Mouse (Mus musculus): ENCODE measurements around the gene Tsc22d3. TPM values are rescaled to one million over a fixed set of nuclear protein-coding genes. Genes with fewer than 3 reads are reported as not detected.
A peak's percentile ranks its signal among the peaks of the same experiment; 100 is the strongest.

Gene Tsc22d3
- 94.0 and 108 TPM in 2 replicates for polyA plus RNA-seq (2015; fragmentation: Nextera tagmentation; extraction: Ambion mirVana)

DNA sequence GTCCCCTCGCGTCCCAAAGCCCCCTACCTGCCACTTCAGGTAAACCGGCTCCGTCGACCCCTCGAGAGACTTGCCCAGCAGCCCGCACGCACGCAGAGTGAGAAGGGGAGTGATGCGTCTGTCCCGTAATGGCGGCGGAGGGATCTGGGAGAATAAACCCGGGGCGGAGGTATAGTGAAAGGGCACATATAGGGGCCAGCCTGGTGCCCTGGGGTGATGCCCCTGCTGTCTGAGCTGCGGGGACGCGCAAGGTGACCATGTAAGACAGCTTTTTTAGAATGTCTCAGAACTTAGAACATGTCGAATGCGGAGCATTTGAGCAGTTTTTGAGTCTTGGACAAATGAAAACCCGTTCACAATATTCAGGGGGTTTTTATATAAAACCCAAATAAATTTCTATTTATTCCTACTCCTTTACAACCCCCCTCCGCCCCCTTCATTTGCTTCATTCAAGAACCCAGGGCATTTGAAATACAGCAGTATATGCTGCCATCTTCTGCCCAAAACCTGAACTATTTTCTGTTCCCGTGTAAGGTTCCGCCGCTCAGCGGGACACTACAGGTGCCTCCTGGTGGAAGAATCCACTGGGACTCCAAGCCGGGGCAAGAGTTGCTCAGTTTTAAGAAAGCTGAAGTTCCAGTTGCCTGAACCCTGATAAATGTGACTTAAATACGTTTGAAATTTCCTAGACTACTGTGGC lies at the start of gene Tsc22d3:
TSS of gene Tsc22d3 (minus strand) at position 250 of the 700 bp plus-strand sequence.
- H3K9ac ChIP-seq (ENCODE audit: low read length) = peak within 1 kb of the TSS; percentile 66
- ATAC-seq (ENCODE audit: insufficient read depth, low FRiP score) = 0 out of 2 replicates have a peak, but pooled peaks have one; percentile 49

DNA sequence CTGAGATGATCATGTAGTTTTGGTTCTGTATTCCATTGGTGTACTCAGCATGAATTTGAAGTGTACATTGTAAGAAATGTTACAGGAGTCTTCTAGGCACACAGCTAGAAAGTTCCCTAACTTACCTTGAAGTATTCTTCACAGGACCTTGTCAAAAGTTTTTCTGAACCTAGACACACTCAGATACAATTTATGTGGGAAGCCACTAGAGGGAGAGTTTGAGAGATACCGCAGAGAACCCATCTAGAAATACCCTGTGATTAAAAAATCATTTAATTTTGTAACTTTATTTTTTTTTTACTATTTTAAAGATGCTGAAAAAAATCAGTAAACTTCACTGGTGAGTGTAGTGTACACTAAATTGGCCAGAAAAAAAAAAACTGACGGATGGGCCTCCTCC lies 39.1 kb upstream of the Tsc22d3 start:
- Histone ChIP-seq H3K4me3 (replicated peaks; ENCODE audit: low read length) (no peak overlapping the region), H3K27ac (ENCODE audit: low read length) (no peak overlapping the region), H3K9me3 (replicated peaks; ENCODE audit: control insufficient read depth, low read length) (no peaks in the 10 kb centered on the region), H3K36me3 (ENCODE audit: control insufficient read depth, insufficient read depth, low read length) (no peaks in the 10 kb centered on the region), H3K27me3 (ENCODE audit: control insufficient read depth, insufficient read depth, low read length) (no peaks in the 10 kb centered on the region), H3K4me1 (ENCODE audit: control insufficient read depth, insufficient read depth, low read length) (no peaks in the 10 kb centered on the region), H3K4me2 (ENCODE audit: low read depth, low read length) (no peak overlapping the region), H3K9ac (ENCODE audit: low read length) (no peak overlapping the region)
- WGBS = 62% methylated on average over 2 of the region's 2 CpGs
- no peak for ATAC-seq (ENCODE audit: insufficient read depth, low FRiP score)

More for the DNA sequence above, at the start of gene Tsc22d3:
- Histone ChIP-seq H3K27me3 (ENCODE audit: control insufficient read depth, insufficient read depth, low read length) (peaks cover 10% of the 10 kb centered on the region; the same call in 1 of the 2 replicates), H3K36me3 (ENCODE audit: control insufficient read depth, insufficient read depth, low read length) (no peaks in the 10 kb centered on the region), H3K9me3 (replicated peaks; ENCODE audit: control insufficient read depth, low read length) (no peaks in the 10 kb centered on the region; the same call in 1 of the 2 replicates), H3K4me3 (replicated peaks; ENCODE audit: low read length) (peak within 1 kb of the TSS; percentile 52), H3K27ac (ENCODE audit: low read length) (no peak within 1 kb of the TSS), H3K4me2 (ENCODE audit: low read depth, low read length) (peak within 1 kb of the TSS; percentile 76), H3K4me1 (ENCODE audit: control insufficient read depth, insufficient read depth, low read length) (no peaks in the 10 kb centered on the region)
- WGBS = 18% methylated on average over 28 of the region's 28 CpGs

DNA sequence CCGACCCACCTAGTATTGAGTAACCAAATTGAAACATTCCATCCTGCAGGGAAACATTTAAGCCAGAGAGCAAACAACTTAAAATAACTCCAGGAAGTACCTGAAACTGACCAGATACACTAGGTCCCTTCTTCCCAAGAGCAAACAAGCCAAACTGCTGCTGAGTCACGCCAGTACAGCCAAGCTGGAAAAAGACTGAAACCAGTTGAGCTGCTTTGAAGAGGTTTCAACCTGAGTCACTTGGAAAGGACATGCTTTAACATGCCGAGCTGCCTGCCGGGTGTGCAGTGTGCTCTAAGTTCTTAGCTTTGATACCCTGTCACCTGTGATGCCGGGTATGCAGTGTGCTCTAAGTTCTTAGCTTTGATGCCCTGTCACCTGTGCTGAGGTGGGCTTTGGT lies 37.6 kb upstream of the Tsc22d3 start:
- no peaks in the 10 kb centered on the region for H3K9me3 ChIP-seq (replicated peaks; ENCODE audit: control insufficient read depth, low read length)
- no peak overlapping the region for H3K4me2 ChIP-seq (ENCODE audit: low read depth, low read length)
- WGBS = 72% methylated on average over 5 of the region's 5 CpGs
- no peaks in the 10 kb centered on the region for H3K4me1 ChIP-seq (ENCODE audit: control insufficient read depth, insufficient read depth, low read length)
- H3K36me3 ChIP-seq (ENCODE audit: control insufficient read depth, insufficient read depth, low read length) = no peaks in the 10 kb centered on the region
- ATAC-seq (ENCODE audit: insufficient read depth, low FRiP score) = no peak
- H3K4me3 ChIP-seq (replicated peaks; ENCODE audit: low read length) = no peak overlapping the region
- H3K9ac ChIP-seq (ENCODE audit: low read length) = no peak overlapping the region
- no peak overlapping the region for H3K27ac ChIP-seq (ENCODE audit: low read length)
- no peaks in the 10 kb centered on the region for H3K27me3 ChIP-seq (ENCODE audit: control insufficient read depth, insufficient read depth, low read length)

DNA sequence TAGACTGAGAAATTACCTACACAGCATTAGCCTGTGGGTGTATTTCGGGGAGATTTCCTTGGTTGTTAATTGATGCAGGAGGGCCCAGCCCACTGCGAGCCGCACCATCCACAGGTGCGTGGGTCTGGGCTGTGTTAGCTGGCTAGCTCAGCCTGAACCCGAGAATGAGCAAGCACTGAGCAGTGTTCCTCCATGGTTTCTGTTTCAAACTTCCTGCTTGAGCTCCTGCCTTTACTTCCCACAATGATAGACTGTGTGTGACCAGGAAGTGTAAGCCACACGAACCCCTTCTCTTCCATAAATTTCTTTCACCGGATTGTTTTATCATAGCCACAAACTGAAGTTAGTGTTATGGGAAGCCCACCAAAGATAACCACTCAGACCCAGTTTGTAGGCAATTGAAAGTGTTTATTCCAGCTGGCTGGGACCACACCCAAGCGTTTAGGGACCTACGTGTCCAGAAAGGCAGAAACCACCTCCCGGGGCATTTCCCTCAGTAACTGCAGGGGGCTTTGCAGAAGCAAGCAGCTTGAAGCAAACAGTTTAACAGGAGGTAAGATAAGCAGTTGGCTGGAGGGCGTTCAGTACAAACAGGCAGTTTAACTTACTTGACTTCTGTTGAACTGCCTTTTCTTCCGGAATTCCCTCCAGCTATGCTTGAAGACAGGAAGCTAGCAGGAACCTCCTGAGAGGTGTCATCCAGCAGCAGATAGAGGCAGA lies 24.6 kb upstream of the Tsc22d3 start:
- WGBS = 53% methylated on average over 12 of the region's 12 CpGs
- no peak for ATAC-seq (ENCODE audit: insufficient read depth, low FRiP score)
- no peaks in the 10 kb centered on the region for H3K9me3 ChIP-seq (replicated peaks; ENCODE audit: control insufficient read depth, low read length)
- H3K27ac ChIP-seq (ENCODE audit: low read length) = no peak overlapping the region
- H3K4me1 ChIP-seq (ENCODE audit: control insufficient read depth, insufficient read depth, low read length) = no peaks in the 10 kb centered on the region
- no peaks in the 10 kb centered on the region; the same call in 1 of the 2 replicates for H3K27me3 ChIP-seq (ENCODE audit: control insufficient read depth, insufficient read depth, low read length)
- no peak overlapping the region for H3K9ac ChIP-seq (ENCODE audit: low read length)
- H3K4me3 ChIP-seq (replicated peaks; ENCODE audit: low read length) = no peak overlapping the region
- no peaks in the 10 kb centered on the region for H3K36me3 ChIP-seq (ENCODE audit: control insufficient read depth, insufficient read depth, low read length)
- H3K4me2 ChIP-seq (ENCODE audit: low read depth, low read length) = no peak overlapping the region

DNA sequence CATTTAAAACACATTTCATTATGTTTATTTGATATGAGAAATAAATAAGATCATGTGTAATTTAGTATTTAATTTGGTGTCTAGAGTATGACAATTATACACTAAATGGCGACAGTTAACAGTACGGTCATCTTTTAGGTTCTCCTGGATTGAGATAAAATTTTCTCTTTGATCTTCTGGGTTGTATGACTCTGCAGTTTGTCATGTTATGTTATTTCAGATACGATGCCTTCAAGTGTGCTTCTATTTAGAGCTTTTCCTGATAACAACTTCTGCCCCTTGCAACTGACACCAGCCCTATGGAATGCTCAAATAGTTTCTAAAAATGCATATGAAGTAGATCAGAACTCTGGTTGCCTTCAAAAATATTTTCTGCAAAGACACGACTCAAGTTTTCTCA lies 9.5 kb upstream of the Tsc22d3 start:
- Histone ChIP-seq H3K9ac (ENCODE audit: low read length) (no peak overlapping the region), H3K9me3 (replicated peaks; ENCODE audit: control insufficient read depth, low read length) (no peaks in the 10 kb centered on the region), H3K27me3 (ENCODE audit: control insufficient read depth, insufficient read depth, low read length) (peaks cover 10% of the 10 kb centered on the region), H3K36me3 (ENCODE audit: control insufficient read depth, insufficient read depth, low read length) (no peaks in the 10 kb centered on the region), H3K4me3 (replicated peaks; ENCODE audit: low read length) (no peak overlapping the region), H3K27ac (ENCODE audit: low read length) (no peak overlapping the region), H3K4me2 (ENCODE audit: low read depth, low read length) (no peak overlapping the region), H3K4me1 (ENCODE audit: control insufficient read depth, insufficient read depth, low read length) (no peaks in the 10 kb centered on the region)
- ATAC-seq (ENCODE audit: insufficient read depth, low FRiP score) = no peak
- 77% methylated on average over 4 of the region's 4 CpGs for WGBS

DNA sequence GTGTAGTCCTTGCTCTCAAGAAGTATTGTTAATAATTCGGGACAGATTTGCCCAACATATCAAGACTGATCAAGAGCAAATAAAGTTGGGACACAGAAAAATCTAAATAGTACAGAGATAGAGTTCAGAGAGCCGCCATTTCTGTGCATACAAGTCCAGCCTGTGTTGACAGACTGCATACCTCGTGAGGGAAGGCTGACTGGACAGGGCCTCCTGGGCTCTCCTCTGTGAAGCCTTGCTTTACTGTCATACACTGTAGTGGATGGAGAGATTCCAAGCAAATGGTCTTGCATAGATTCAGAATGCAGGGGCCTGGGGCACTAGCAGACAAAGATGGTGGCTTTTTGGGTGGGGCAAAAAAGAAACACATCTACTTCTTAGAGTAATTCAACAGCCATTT lies 1.4 kb upstream of the Tsc22d3 start:
- H3K36me3 ChIP-seq (ENCODE audit: control insufficient read depth, insufficient read depth, low read length) = no peaks in the 10 kb centered on the region
- no peaks in the 10 kb centered on the region for H3K4me1 ChIP-seq (ENCODE audit: control insufficient read depth, insufficient read depth, low read length)
- 47% methylated on average over 3 of the region's 3 CpGs for WGBS
- H3K4me2 ChIP-seq (ENCODE audit: low read depth, low read length) = no peak overlapping the region
- peaks cover 10% of the 10 kb centered on the region; the same call in 1 of the 2 replicates for H3K27me3 ChIP-seq (ENCODE audit: control insufficient read depth, insufficient read depth, low read length)
- no peaks in the 10 kb centered on the region; the same call in 1 of the 2 replicates for H3K9me3 ChIP-seq (replicated peaks; ENCODE audit: control insufficient read depth, low read length)
- no peak overlapping the region for H3K27ac ChIP-seq (ENCODE audit: low read length)
- no peak overlapping the region for H3K4me3 ChIP-seq (replicated peaks; ENCODE audit: low read length)
- ATAC-seq (ENCODE audit: insufficient read depth, low FRiP score) = no peak
- no peak overlapping the region for H3K9ac ChIP-seq (ENCODE audit: low read length)

DNA sequence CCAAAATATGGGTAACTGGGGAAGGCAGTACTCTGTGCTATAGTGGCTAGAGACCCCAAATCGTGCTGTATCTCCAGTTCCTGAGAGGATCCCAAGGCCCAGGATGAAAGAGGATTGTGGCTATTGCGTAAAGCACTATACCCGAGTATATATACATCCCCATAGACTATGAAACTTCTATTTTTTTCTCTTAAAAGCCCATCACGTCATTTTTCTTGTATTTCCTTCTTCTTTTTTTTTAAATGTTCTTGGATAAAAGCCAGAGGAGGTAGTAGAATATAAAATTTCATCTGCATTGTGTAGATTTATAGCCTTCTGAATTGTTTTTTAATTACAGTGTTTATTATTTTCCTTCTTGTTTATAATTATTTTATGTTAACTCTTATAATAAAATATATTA lies 852 bp upstream of the Tsc22d3 start:
- ATAC-seq (ENCODE audit: insufficient read depth, low FRiP score) = no peak
- peaks cover 10% of the 10 kb centered on the region; the same call in 1 of the 2 replicates for H3K27me3 ChIP-seq (ENCODE audit: control insufficient read depth, insufficient read depth, low read length)
- no peaks in the 10 kb centered on the region for H3K36me3 ChIP-seq (ENCODE audit: control insufficient read depth, insufficient read depth, low read length)
- H3K4me2 ChIP-seq (ENCODE audit: low read depth, low read length) = no peak overlapping the region
- no peak overlapping the region for H3K4me3 ChIP-seq (replicated peaks; ENCODE audit: low read length)
- 50% methylated on average over 4 of the region's 4 CpGs for WGBS
- no peaks in the 10 kb centered on the region; the same call in 1 of the 2 replicates for H3K9me3 ChIP-seq (replicated peaks; ENCODE audit: control insufficient read depth, low read length)
- H3K4me1 ChIP-seq (ENCODE audit: control insufficient read depth, insufficient read depth, low read length) = no peaks in the 10 kb centered on the region
- H3K9ac ChIP-seq (ENCODE audit: low read length) = no peak overlapping the region
- no peak overlapping the region for H3K27ac ChIP-seq (ENCODE audit: low read length)

DNA sequence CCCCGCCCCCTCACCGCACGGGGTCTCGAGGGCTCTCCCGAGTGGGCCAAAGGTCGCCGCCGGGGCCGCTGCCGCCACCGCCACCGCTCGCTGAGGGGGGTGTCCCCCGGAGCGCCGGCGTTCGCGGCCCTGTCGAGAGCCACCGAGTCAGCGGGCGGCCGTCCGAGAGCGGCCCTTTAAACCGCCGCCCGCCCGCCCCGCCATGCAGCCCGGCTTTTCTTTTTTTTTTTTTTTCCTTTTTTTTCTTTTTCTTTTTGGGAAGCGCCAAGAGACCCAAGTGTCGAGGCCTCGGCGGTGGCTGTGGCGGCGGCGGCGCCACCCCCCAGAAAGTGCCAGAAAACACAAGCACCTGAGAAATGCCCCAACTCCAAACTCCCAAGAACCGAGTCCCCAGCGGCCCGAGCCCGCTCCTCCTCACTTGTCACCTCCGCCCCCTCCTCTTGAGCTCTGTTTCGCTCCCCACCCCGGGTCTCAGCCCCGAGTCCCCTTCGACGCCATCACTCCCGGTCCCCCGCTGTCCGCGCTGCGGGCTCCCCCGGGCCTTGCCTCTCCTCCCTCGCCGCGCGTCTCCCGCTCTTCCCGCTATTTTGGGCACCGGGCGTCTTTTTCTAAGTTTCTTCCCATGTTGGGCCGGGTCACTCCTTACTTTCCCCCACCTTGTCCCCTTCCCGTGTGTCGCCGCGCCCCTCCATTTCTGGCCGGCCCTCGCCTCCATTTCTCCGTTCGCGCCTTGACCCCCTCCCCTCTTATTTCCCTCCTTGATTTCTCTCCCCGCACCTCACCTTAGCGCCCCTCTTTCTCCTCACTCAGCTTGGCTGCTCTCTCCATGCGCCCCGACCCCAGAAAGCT lies 674 bp downstream of the Tsc22d3 start:
- Histone ChIP-seq H3K4me1 (ENCODE audit: control insufficient read depth, insufficient read depth, low read length) (no peaks in the 10 kb centered on the region), H3K9ac (ENCODE audit: low read length) (peak overlapping the region; percentile 66), H3K4me2 (ENCODE audit: low read depth, low read length) (peak overlapping the region; percentile 76), H3K9me3 (replicated peaks; ENCODE audit: control insufficient read depth, low read length) (no peaks in the 10 kb centered on the region; the same call in 1 of the 2 replicates), H3K36me3 (ENCODE audit: control insufficient read depth, insufficient read depth, low read length) (no peaks in the 10 kb centered on the region), H3K4me3 (replicated peaks; ENCODE audit: low read length) (peak overlapping the region; percentile 52), H3K27ac (ENCODE audit: low read length) (no peak overlapping the region), H3K27me3 (ENCODE audit: control insufficient read depth, insufficient read depth, low read length) (peaks cover 10% of the 10 kb centered on the region; the same call in 1 of the 2 replicates)
- peak; percentile 19; the same call in 1 of the 2 replicates for ATAC-seq (ENCODE audit: insufficient read depth, low FRiP score)
- WGBS = 13% methylated on average over 65 of the region's 78 CpGs

Data from stomach, embryonic 16.5 days (tissue).